Comparison of ENCODE assay signal across 11 mouse cellular contexts in genomic region chr10:59895460-59896186, GRCm38 (mm10). TPM values are rescaled to one million over a fixed set of nuclear protein-coding genes. Genes with fewer than 3 reads are reported as not detected.
DNase-seq lines count a peak whose midpoint lies in the region; ATAC-seq and TF ChIP-seq lines count a peak whose summit lies in the region.
"Had no signal": no experiment of that assay in that cellular context is flagged by ENCODE, and none has a peak within 500 bp of the region (broad histone marks: within the 10 kb centered on the region; RNA-seq: fewer than 3 reads in every experiment).

No protein-coding gene starts in this region.

- 95% methylated on average over 17 of the region's 17 CpGs for WGBS in hindbrain, embryonic 10.5 days
- 91% methylated on average over 17 of the region's 17 CpGs for WGBS in hindbrain, embryonic 16.5 days
- 93% methylated on average over 17 of the region's 17 CpGs for WGBS in lung, adult 2 months

- no peak overlapping the region for H3K9ac ChIP-seq in hindbrain, embryonic 16.5 days (ENCODE audit: low read depth, low read length)
- H3K9ac ChIP-seq: intestine, embryonic 15.5 days; stomach, embryonic 15.5 days had no signal

- H3K4me2 ChIP-seq in hindbrain, embryonic 16.5 days (ENCODE audit: low read length), result no peak overlapping the region
- H3K4me2 ChIP-seq: intestine, embryonic 15.5 days; limb, embryonic 13.5 days; stomach, embryonic 15.5 days had no signal

- H3K36me3 ChIP-seq in hindbrain, embryonic 10.5 days, result peaks cover 75% of the 10 kb centered on the region
- H3K36me3 ChIP-seq in hindbrain, embryonic 16.5 days (ENCODE audit: control insufficient read depth, insufficient read depth, low read length), result peaks cover 15% of the 10 kb centered on the region; the same call in 1 of the 2 replicates

- DNase-seq in hindbrain, embryonic 10.5 days (ENCODE audit: low spot score), result no peak
- peak; percentile 68 for DNase-seq in CD4-positive helper T cell, adult 2 months (ENCODE audit: low read depth, low spot score)
- DNase-seq in urinary bladder, postnatal 25 days (ENCODE audit: low spot score), result no peak
- DNase-seq in lung, adult 2 months, result no peak
- DNase-seq in embryo, embryonic 10.5 days (ENCODE audit: low spot score), result no peak

- H3K27me3 ChIP-seq in hindbrain, embryonic 10.5 days (ENCODE audit: insufficient read depth, poor library complexity, severe bottlenecking), result no peaks in the 10 kb centered on the region
- no peaks in the 10 kb centered on the region for H3K27me3 ChIP-seq in hindbrain, embryonic 16.5 days (replicated peaks; ENCODE audit: control insufficient read depth, insufficient read depth, low read length)
- H3K27me3 ChIP-seq: intestine, embryonic 15.5 days; limb, embryonic 13.5 days; stomach, embryonic 15.5 days had no signal

- TF ChIP-seq CTCF in lung, adult 2 months (IDR thresholded peaks at IDR 0.05; ENCODE audit: insufficient read depth, low read length), result no peak

- H3K9me3 ChIP-seq in hindbrain, embryonic 10.5 days, result no peaks in the 10 kb centered on the region
- H3K9me3 ChIP-seq in hindbrain, embryonic 16.5 days (ENCODE audit: control insufficient read depth, low read length), result no peaks in the 10 kb centered on the region
- H3K9me3 ChIP-seq: intestine, embryonic 15.5 days; limb, embryonic 13.5 days; stomach, embryonic 15.5 days had no signal

- ATAC-seq in hindbrain, embryonic 16.5 days, result no peak
- peak; percentile 5 for ATAC-seq in activated CD4-positive, CD25-positive, alpha-beta regulatory T cell, adult 4 months
- ATAC-seq in inflammation-experienced regulatory T-cells, adult 6 months, result peak; percentile 3

- peak overlapping the region; percentile 95 for H3K27ac ChIP-seq in hindbrain, embryonic 10.5 days
- H3K27ac ChIP-seq in hindbrain, embryonic 16.5 days (ENCODE audit: low read depth, low read length), result no peak overlapping the region
- H3K27ac ChIP-seq: stomach, embryonic 15.5 days had no signal

- TF ChIP-seq POLR2A in lung, adult 2 months (IDR thresholded peaks at IDR 0.05; ENCODE audit: borderline replicate concordance, extremely low read depth, low read depth, low read length), result no peak

- peaks cover 67% of the 10 kb centered on the region for H3K4me1 ChIP-seq in hindbrain, embryonic 10.5 days (replicated peaks)
- peaks cover 48% of the 10 kb centered on the region for H3K4me1 ChIP-seq in hindbrain, embryonic 16.5 days (ENCODE audit: control insufficient read depth, insufficient read depth, low read depth, low read length)
- H3K4me1 ChIP-seq in lung, adult 2 months (ENCODE audit: control insufficient read depth, insufficient read depth, low read length), result peaks cover 16% of the 10 kb centered on the region

- no peak overlapping the region for H3K4me3 ChIP-seq in hindbrain, embryonic 10.5 days
- no peak overlapping the region for H3K4me3 ChIP-seq in hindbrain, embryonic 16.5 days (ENCODE audit: low read length)
- no peak overlapping the region for H3K4me3 ChIP-seq in lung, adult 2 months (replicated peaks; ENCODE audit: extremely low read depth, low read depth, low read length)
- H3K4me3 ChIP-seq: intestine, embryonic 15.5 days; limb, embryonic 13.5 days; stomach, embryonic 15.5 days had no signal

RNA-seq across cellular contexts. Expression of gene Dnajb12, which starts 16.3 kb away (rescaled TPM):
- 27.2 and 31.5 TPM in 2 replicates for polyA plus RNA-seq in hindbrain, embryonic 10.5 days (2016; fragmentation: Nextera tagmentation; extraction: Ambion mirVana)
- 20.6 and 23.7 TPM in 2 replicates for polyA plus RNA-seq in hindbrain, embryonic 16.5 days (2015; fragmentation: Nextera tagmentation; extraction: Ambion mirVana)
- polyA plus RNA-seq in activated CD4-positive, CD25-positive, alpha-beta regulatory T cell, adult 4 months (2017; shearing (Covaris generic)), result 10 to 100 TPM; 18.4 to 20.7 TPM
- 10 to 100 TPM; 15.7 to 18.1 (median 17.4) TPM for polyA plus RNA-seq in inflammation-experienced regulatory T-cells, adult 6 months (2017; shearing (Covaris generic))
- 49.5 and 57.2 TPM in 2 replicates for polyA plus RNA-seq in lung, adult 2 months (2012; rRNA removed)

RNA-seq across cellular contexts. Expression of gene Ddit4, which starts 56.0 kb away (rescaled TPM):
- polyA plus RNA-seq in hindbrain, embryonic 10.5 days (2016; fragmentation: Nextera tagmentation; extraction: Ambion mirVana), result 37.5 and 37.6 TPM in 2 replicates
- 75.3 and 97.1 TPM in 2 replicates for polyA plus RNA-seq in hindbrain, embryonic 16.5 days (2015; fragmentation: Nextera tagmentation; extraction: Ambion mirVana)
- 10 to 100 TPM; 17.5 to 31.2 TPM for polyA plus RNA-seq in activated CD4-positive, CD25-positive, alpha-beta regulatory T cell, adult 4 months (2017; shearing (Covaris generic))
- 10 to 100 TPM; 11.5 to 25.9 (median 14.4) TPM for polyA plus RNA-seq in inflammation-experienced regulatory T-cells, adult 6 months (2017; shearing (Covaris generic))
- 32.6 and 53.4 TPM in 2 replicates for polyA plus RNA-seq in lung, adult 2 months (2012; rRNA removed)
